Mouse (Mus musculus): ENCODE measurements at regions not wholly inside any gene's neighbourhood (a gene's known extent, or its start where the extent isn't known, plus 50 kb on each side); places are given as distances from the start of the nearest gene placed in this dataset.

GRCm38 (mm10) chr8:26688035-26688434, 289.1 kb upstream of the Zfp703 start:
- no peak overlapping the region for H3K4me2 ChIP-seq (ENCODE audit: low read depth, low read length, poor library complexity, severe bottlenecking)
- no peak for TF ChIP-seq CTCF (IDR thresholded peaks at IDR 0.05)
- DNase-seq (ENCODE audit: low spot score), result no peak

GRCm38 (mm10) chr8:26688745-26689478, 288.2 kb upstream of the Zfp703 start:
- no peak overlapping the region for H3K9ac ChIP-seq (replicated peaks; ENCODE audit: low read length, poor library complexity, severe bottlenecking)
- WGBS, result 76% methylated on average over 5 of the region's 5 CpGs
- no peaks in the 10 kb centered on the region for H3K9me3 ChIP-seq (ENCODE audit: low read length)
- H3K4me2 ChIP-seq (ENCODE audit: low read depth, low read length, poor library complexity, severe bottlenecking), result no peak overlapping the region
- H3K27me3 ChIP-seq (ENCODE audit: insufficient read depth, low read length), result no peaks in the 10 kb centered on the region
- TF ChIP-seq CTCF (IDR thresholded peaks at IDR 0.05), result no peak
- no peak for DNase-seq (ENCODE audit: low spot score)
- ATAC-seq (ENCODE audit: low FRiP score), result no peak
- H3K4me3 ChIP-seq (ENCODE audit: low read depth, low read length), result no peak overlapping the region
- no peaks in the 10 kb centered on the region for H3K36me3 ChIP-seq (ENCODE audit: insufficient read depth, low read length)
- no peaks in the 10 kb centered on the region for H3K4me1 ChIP-seq (ENCODE audit: insufficient read depth, low read length)
- no peak overlapping the region for H3K27ac ChIP-seq (ENCODE audit: low read depth, low read length)

More at GRCm38 (mm10) chr8:26688035-26688434, 289.1 kb upstream of the Zfp703 start:
- ATAC-seq (ENCODE audit: low FRiP score), result no peak
- no peaks in the 10 kb centered on the region for H3K4me1 ChIP-seq (ENCODE audit: insufficient read depth, low read length)
- H3K27ac ChIP-seq (ENCODE audit: low read depth, low read length), result no peak overlapping the region
- 83% methylated on average over 4 of the region's 4 CpGs for WGBS
- no peaks in the 10 kb centered on the region for H3K36me3 ChIP-seq (ENCODE audit: insufficient read depth, low read length)
- H3K4me3 ChIP-seq (ENCODE audit: low read depth, low read length), result no peak overlapping the region
- H3K27me3 ChIP-seq (ENCODE audit: insufficient read depth, low read length), result no peaks in the 10 kb centered on the region
- H3K9ac ChIP-seq (replicated peaks; ENCODE audit: low read length, poor library complexity, severe bottlenecking), result no peak overlapping the region
- no peaks in the 10 kb centered on the region for H3K9me3 ChIP-seq (ENCODE audit: low read length)

GRCm38 (mm10) chr8:26689479-26690177, 287.5 kb upstream of the Zfp703 start:
- H3K36me3 ChIP-seq (ENCODE audit: insufficient read depth, low read length), result no peaks in the 10 kb centered on the region
- no peaks in the 10 kb centered on the region for H3K27me3 ChIP-seq (ENCODE audit: insufficient read depth, low read length)
- no peak overlapping the region for H3K9ac ChIP-seq (replicated peaks; ENCODE audit: low read length, poor library complexity, severe bottlenecking)
- H3K9me3 ChIP-seq (ENCODE audit: low read length), result no peaks in the 10 kb centered on the region
- no peak overlapping the region for H3K4me3 ChIP-seq (ENCODE audit: low read depth, low read length)
- no peak overlapping the region for H3K27ac ChIP-seq (ENCODE audit: low read depth, low read length)
- DNase-seq (ENCODE audit: low spot score) (peak; percentile 50), ATAC-seq (ENCODE audit: low FRiP score) (no peak)
- H3K4me1 ChIP-seq (ENCODE audit: insufficient read depth, low read length), result no peaks in the 10 kb centered on the region
- no peak overlapping the region for H3K4me2 ChIP-seq (ENCODE audit: low read depth, low read length, poor library complexity, severe bottlenecking)
- 34% methylated on average over 10 of the region's 10 CpGs for WGBS
- TF ChIP-seq CTCF (IDR thresholded peaks at IDR 0.05), result no peak

- no peak for ATAC-seq (ENCODE audit: low FRiP score)
Observed at GRCm38 (mm10) chr8:26690178-26690735, 286.9 kb upstream of the Zfp703 start.

GRCm38 (mm10) chr8:26697579-26698084, 279.5 kb upstream of the Zfp703 start:
- Histone ChIP-seq H3K27ac (ENCODE audit: low read depth, low read length) (no peak overlapping the region), H3K4me1 (ENCODE audit: insufficient read depth, low read length) (no peaks in the 10 kb centered on the region; the same call in 1 of the 2 replicates), H3K9me3 (ENCODE audit: low read length) (no peaks in the 10 kb centered on the region), H3K4me3 (ENCODE audit: low read depth, low read length) (no peak overlapping the region), H3K9ac (replicated peaks; ENCODE audit: low read length, poor library complexity, severe bottlenecking) (no peak overlapping the region), H3K27me3 (ENCODE audit: insufficient read depth, low read length) (no peaks in the 10 kb centered on the region), H3K36me3 (ENCODE audit: insufficient read depth, low read length) (no peaks in the 10 kb centered on the region), H3K4me2 (ENCODE audit: low read depth, low read length, poor library complexity, severe bottlenecking) (no peak overlapping the region)
- TF ChIP-seq CTCF (IDR thresholded peaks at IDR 0.05), result no peak
- no peak for DNase-seq (ENCODE audit: low spot score)
- ATAC-seq (ENCODE audit: low FRiP score), result no peak
- WGBS, result 95% methylated on average over 1 of the region's 4 CpGs

More at GRCm38 (mm10) chr8:26690178-26690735, 286.9 kb upstream of the Zfp703 start:
- H3K4me1 ChIP-seq (ENCODE audit: insufficient read depth, low read length), result no peaks in the 10 kb centered on the region
- H3K27me3 ChIP-seq (ENCODE audit: insufficient read depth, low read length), result no peaks in the 10 kb centered on the region
- no peaks in the 10 kb centered on the region for H3K36me3 ChIP-seq (ENCODE audit: insufficient read depth, low read length)
- no peak overlapping the region for H3K27ac ChIP-seq (ENCODE audit: low read depth, low read length)
- no peak overlapping the region for H3K4me2 ChIP-seq (ENCODE audit: low read depth, low read length, poor library complexity, severe bottlenecking)
- H3K9me3 ChIP-seq (ENCODE audit: low read length), result no peaks in the 10 kb centered on the region
- no peak overlapping the region for H3K9ac ChIP-seq (replicated peaks; ENCODE audit: low read length, poor library complexity, severe bottlenecking)
- 68% methylated on average over 6 of the region's 6 CpGs for WGBS
- TF ChIP-seq CTCF (IDR thresholded peaks at IDR 0.05), result no peak
- DNase-seq (ENCODE audit: low spot score), result no peak
- H3K4me3 ChIP-seq (ENCODE audit: low read depth, low read length), result no peak overlapping the region

GRCm38 (mm10) chr8:26698580-26698979, 278.5 kb upstream of the Zfp703 start:
- WGBS, result 66% methylated on average over 7 of the region's 7 CpGs
- no peak overlapping the region for H3K9ac ChIP-seq (replicated peaks; ENCODE audit: low read length, poor library complexity, severe bottlenecking)
- H3K4me1 ChIP-seq (ENCODE audit: insufficient read depth, low read length), result no peaks in the 10 kb centered on the region; the same call in 1 of the 2 replicates
- no peak overlapping the region for H3K4me2 ChIP-seq (ENCODE audit: low read depth, low read length, poor library complexity, severe bottlenecking)
- H3K27ac ChIP-seq (ENCODE audit: low read depth, low read length), result no peak overlapping the region
- ATAC-seq (ENCODE audit: low FRiP score), result no peak
- H3K4me3 ChIP-seq (ENCODE audit: low read depth, low read length), result no peak overlapping the region
- H3K27me3 ChIP-seq (ENCODE audit: insufficient read depth, low read length), result no peaks in the 10 kb centered on the region
- no peak for TF ChIP-seq CTCF (IDR thresholded peaks at IDR 0.05)
- H3K36me3 ChIP-seq (ENCODE audit: insufficient read depth, low read length), result no peaks in the 10 kb centered on the region
- no peak for DNase-seq (ENCODE audit: low spot score)
- H3K9me3 ChIP-seq (ENCODE audit: low read length), result no peaks in the 10 kb centered on the region
